Mouse (Mus musculus): ENCODE measurements around the gene Dusp18.
"Not testable (repeated sequence)": the region's sequence is repeated elsewhere in the genome, so short reads cannot be mapped to it uniquely, and the experiment has no call there.

Dusp18 gene

DNA sequence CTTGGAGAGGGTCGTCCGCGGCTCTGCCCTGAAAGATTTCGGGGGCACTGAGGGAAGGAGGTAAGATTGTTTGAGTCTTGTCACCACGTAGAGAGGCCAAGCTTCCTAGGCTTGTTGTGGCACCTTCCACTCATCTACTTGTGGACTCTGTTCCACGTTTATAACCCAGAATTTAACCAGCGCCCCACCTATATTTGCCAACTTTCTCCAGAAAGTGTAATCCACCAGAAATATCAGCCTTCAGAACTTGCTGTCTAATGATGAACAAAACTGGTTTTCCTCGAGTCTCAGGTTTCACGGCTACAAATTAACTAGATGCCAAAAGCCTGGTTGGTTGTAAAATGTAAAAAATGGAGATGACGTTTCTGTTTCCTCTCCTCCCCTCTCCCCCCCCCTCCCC lies 418 bp downstream of the Dusp18 start:
- no peak for DNase-seq

DNA sequence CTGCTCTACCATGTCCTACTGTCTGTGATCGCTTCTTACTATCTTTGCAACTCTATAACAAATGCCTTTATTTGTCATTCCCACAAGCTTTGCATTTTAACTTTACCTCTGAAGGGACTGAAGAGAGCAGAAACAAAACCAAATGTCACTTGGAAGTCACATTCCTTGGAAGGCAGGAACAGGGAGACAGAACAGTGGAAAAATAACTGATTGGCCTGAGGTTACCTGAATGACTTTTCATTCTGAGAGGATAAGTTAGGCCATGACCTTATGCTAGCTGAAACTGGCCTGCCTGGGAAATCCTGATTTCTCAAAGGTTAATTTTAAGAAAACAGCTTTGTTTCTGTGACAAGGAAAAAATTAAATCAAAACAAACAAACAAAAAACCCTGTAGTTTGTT lies 893 bp downstream of the Dusp18 start:
- no peak for DNase-seq

DNA sequence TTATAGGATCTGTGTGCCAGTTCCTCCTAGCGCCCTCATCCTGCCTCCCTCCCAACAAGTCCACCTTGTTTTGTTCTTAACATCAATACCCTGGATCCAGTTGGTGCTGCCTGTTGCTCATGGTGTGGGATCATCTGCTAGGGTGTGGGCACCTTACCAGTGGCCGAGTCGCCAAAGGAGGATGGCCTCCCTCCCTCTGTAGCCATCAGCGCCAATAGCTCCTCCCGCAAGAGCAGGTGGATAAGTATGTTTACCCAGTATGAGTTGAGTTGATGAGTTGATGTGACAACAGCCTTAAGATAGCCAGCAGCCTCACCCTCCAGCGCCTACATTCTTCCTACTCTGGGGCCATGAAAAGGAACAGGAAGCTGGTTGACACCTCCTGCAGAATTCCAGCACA lies 5.3 kb downstream of the Dusp18 start:
- DNase-seq: no peak

DNA sequence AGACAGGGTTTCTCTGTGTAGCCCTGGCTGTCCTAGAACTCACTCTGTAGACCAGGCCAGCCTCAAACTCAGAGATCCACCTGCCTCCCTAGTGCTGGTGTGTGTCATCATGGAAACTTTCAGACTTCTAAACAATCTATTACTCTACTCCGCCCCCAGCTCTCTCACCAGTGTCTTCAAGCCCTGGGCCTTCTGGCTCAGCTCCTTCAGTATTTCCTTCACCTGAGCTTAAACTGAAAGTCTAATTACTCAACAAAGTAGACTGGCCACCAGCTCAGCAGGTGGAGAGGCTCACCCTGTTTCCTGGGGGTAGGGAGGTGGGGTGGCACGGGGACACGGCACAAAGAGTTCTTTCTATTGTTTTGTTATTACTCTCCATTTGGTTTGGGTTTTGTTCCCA lies 7.5 kb downstream of the Dusp18 start:
- DNase-seq: no peak

DNA sequence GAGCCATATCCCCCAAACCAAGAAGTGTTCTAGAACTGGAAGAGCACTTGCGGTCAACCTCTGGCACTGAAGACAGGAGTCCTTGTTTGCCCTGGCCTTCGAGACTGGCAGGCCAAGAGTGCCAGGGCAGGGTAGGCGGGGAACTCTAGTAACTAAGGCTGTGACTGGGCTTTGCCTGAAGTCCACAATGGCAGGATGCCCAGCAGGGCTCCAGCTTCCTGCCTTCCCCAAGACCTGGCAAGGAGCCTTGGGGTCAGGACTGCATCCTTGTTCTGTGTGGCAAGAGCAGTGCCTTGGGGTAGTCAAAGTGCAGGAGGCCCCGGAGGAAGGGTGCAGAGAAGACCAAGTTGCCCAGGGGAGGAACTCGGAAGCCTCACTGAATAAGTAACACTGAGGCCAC lies 8.0 kb downstream of the Dusp18 start:
- DNase-seq: peak; percentile 66

DNA sequence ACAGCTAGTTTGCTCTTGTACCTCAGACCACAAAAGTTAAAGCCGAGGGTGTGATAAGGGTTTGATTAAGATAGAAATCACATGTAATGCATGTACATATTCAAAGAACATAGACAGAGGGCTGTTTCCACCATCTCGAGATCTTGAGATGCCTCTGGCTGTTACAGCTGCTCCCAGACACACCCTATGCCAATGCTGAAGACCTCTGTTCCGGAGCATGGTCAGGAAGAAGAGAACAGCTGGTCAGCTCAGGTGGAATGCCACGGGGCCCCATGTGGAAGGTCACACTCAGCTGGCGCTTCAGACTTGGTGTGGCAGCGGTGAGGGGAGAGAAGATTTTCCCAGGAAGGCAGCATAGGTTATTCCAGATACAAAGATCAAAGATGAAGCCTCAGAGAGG lies 9.6 kb downstream of the Dusp18 start:
- no peak for DNase-seq

DNA sequence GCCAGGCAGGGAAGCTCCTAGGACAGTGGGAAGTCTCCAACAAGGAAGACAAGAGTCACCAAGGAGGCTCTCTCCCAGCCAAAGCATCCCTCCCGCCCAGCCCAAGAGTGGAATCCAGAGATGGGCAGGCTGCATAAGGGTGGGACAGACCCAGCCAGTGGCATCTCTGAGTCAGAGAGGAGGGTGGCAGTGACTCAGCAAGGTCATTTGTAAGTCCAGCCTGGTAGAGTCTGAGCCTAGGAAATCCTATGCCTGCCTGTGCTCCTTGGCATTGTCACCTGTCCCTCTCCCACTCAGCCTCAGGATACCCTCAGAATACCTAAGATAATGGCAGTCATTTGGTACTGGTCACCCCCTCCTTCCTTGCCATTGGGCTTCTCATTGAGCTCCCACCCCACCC lies 10.4 kb downstream of the Dusp18 start:
- no peak for DNase-seq

DNA sequence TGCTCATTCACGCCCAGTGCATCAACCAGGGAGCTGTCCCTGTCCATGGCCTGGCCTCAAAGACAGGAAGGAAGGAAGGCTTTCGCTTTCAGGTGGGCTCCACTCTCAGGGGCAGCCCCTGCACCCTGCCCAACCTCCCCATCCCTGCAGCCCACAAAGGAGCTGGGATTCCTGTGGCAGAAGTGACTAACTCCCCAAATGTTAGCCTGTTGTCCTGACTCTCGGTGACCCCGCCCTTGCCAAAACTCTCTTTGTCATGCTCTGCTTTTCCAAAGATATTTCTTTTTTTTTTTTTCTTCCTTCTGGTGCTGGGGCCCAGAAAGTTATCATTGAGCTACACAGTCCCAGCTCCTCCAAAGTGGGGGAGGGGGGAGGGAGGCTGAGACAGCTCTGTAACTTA lies 14.2 kb downstream of the Dusp18 start:
- DNase-seq: no peak

DNA sequence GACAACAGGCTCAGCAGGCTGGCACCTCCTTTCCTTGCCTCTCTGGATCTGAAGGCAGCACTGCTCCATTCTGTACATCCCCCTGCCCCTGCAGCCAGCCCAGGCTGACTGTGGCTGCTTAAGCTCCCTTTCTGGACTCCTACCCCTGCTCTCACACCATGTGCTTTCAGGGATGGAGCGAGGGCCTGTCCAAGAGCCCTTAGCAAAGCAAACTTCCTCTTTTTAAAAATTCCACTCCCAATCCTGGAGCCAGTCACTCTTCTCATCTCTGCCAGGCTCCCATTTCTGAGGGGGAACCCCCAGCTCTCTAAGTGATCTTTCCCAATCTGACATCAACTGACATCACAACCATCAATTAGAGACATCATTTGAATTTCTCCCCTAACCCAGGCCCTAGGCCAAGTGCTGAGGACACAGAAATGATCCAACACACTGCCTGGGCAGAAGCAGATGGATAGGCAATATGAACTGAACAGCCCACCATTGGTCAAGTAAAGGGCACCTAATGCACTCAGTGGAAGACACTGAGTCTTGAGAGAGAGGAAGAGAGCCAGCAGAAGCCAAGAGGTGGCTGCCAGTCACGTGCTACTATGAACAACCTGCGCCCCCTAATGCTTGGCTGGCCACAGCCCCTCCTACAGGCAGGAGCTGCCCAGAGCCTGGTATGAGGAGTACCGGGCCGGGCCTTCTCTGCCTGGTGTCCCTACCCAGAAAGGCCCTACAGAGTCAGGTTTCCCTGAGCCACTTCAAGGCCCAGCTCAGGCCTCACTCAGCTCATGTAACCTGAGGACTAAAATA lies 15.7 kb downstream of the Dusp18 start:
- peak; percentile 30 for DNase-seq

DNA sequence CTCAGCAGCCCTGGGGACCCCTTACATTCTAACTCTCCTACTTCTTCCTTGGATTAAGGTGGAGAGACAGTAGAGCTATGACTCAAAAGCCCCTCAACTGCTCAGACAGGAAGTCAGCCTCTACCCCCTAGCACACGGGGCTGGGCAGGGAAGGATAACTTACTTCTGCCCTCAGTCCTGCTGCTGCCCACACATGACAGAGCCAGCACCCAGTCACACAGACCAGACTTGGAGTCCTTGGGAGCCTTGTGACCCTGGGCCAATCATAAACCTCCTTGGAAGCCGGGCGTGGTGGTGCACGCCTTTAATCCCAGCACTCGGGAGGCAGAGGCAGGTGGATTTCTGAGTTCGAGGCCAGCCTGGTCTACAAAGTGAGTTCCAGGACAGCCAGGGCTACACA lies 16.4 kb downstream of the Dusp18 start:
- DNase-seq: not testable (repeated sequence)

DNA sequence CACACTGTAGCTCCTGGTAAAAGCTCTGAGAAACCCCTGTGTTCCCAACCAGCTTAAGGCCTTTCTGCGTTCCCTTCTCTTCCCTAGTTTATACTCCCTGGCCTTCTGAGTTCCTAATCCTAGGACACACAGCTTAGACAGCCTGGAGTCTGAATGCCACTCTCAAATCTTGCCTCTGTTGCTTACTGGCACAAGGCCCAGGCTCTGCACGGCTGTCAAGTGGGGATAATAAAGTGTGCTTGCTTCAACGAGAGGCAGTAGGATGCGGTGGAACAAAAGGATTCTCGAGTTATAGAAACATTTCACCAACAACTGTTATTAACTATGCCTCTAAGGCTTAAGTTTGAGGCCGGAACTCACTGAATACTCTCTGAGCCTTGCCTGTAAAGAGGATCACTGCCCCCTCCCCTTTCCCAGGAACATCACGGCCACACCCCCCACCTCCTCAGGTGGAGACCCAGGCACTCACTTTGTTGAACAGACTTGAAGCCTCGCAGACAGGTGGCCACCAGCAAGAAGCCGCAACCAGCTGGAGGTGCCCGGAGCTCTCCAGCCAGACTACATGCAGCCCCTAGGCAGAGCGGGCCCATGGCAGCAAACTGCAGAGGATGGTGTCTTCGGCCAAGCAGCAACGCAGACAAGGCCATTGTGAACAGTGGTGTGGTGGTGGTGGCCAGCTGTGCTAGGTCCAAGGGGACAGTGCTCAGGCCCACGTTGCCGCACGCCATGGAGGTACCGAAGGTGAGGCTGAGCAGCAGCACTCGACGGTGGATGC lies 17.2 kb downstream of the Dusp18 start:
- peak; percentile 53 for DNase-seq

DNA sequence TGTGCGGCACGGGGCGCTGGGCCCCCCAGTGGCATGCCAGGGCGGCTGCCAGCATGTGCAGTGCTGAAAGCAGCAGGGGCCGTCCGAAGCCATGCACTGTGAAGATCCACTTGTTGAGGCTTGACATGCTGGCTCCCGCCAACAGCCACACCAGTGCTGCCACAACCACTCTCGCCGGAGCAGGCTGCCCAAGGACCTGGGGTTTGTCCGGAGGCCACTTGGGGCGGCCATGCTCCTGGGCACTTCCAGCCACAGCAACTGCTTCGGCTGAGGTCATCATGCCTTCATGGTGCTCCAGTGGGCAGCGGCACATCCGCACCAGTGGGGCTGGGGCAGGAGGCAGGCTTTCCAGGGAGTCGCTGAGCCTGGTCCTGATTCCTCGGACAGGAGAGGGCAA lies 17.8 kb downstream of the Dusp18 start:
- DNase-seq: no peak

DNA sequence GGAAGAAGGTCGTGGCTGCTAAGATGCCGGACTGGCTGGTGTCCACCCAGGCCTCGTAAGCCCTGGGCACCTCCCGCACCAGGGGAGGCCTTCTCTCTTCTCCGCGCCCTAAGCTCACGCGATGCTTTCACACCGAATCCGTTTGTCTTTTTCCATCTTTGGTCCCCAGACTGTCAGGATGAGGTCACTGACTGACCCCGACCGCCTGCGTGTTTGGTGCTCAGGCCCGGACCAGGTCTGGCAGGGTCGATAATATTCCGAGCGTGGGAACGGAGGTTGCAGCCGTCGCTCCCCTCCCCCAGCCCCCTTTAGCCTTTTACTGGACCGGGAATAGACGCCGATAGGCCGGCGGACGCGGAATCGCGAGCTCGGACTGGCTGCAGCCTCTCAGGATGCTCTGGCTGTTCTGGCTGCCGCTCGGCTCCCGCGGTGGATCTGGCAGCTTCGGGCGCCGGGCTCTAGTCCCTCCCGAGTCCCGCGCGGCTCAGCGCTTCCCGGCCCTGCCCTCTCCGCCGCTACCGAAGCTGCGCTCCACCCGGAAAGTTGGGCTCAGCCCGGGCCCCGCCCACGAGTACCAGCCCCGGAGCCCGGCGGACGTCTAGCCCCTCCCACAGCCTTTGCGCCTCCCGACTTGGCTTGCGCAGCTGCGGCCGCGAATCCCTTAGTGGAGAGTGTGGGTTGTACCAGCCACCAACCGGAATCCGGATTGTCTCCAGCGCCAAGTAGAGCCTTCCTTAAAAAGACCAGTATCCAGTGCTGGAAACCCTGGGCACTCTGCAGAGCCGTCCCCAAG lies 18.5 kb downstream of the Dusp18 start:
- peak; percentile 97 for DNase-seq

DNA sequence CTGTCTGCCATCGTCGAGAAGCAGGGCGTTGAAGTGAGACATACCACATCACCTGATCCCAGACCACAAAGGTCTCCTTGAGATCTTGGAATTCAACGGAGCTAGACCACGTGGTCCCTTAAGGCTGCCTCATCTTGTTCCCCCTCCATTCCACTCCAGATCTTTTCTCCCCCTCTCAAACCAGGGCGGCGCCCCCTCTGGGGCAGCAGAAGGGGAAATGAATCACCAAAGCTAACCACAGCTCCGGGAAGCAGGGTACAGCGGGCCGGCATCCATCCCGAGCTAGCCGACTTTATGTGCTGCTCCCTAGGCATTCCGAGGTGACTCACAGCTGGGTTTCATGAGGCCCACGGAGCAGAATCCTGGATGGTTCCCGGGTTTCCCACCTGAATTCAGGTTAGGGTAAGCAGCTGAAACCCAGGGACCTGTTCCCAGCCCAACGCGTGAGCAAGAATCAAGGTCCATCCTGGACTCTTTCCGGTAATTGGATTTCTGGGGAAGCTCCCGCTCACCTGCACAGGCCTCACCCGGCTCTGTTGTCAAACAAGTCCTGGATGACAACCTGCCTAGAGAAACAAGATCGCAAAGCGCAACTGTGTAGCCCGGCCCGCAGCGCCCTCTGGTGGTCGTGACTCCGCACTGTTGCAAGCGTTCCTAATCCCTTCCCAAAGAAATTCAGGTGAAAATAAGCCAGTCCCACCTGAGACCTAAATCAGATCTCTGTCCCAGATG lies 19.2 kb downstream of the Dusp18 start, which contains the start of gene Slc35e4:
Slc35e4 (minus strand) TSS at position 556 of the 732 bp plus-strand sequence.
- DNase-seq: peak; percentile 79

DNA sequence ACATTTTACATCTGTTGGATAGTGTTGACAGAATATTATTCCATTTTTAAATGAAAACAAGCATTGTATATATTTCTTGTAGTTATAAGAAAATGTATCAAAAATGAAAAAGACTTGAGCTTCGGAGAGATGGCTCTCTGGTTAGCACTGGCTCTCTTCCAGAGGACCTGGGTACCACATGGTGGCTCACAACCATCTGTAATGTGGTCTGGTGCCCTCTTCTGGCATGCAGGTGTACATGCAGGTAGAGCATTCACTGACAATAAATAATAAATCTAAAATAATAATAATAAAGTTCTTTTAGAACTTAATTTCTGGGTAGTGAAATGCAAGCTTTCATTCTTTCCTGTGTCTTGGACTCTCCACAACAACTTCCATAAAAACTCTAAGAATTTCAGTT lies 23.7 kb downstream of the Dusp18 start:
- DNase-seq: no peak

DNA sequence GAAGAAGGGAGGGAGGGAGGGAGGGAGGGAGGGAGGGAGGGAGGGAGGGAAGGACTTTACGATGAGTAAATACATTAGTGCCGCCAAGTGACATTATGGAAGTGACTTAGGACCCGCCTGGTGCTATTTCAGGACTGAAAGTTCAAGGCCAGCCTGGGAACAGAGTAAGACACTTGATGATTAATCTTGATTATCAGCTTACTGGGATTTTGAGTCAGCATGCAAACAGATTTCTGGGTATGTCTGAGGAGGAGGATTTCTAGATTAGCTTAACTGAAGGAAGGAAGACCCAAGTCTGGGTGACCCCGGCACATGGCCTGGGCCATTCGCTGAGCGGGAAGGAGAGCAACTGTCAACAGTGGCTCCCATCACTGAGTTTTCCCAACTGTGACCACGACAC lies 25.4 kb downstream of the Dusp18 start:
- DNase-seq: no peak

DNA sequence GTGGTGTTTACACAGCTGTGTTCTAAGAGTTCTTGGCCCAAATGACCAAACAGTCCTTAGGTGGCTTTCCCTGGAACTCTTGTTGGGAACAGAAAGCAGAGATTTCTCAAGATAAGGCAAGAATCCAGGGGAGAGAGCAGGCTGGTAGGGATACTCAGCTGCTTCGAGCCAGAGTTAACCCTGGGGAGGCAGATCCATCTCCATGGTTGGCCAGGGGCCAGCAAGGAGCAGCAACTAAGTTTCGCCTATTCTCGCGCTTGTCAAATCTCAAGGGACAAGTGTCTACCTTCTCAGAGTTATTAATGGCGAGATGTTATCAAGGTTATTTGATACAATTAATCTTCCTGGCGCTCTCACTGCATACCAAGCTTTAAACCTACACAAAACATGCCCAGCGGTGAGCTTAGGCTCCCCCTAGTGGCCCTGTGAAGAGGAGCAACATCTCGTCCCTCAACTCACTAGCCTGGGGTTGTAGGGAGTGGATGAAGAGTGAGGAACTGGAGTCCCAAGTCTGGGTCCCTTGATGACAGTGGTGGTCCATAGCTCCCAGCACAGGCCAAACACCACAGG lies 26.3 kb downstream of the Dusp18 start:
- DNase-seq: peak; percentile 66

DNA sequence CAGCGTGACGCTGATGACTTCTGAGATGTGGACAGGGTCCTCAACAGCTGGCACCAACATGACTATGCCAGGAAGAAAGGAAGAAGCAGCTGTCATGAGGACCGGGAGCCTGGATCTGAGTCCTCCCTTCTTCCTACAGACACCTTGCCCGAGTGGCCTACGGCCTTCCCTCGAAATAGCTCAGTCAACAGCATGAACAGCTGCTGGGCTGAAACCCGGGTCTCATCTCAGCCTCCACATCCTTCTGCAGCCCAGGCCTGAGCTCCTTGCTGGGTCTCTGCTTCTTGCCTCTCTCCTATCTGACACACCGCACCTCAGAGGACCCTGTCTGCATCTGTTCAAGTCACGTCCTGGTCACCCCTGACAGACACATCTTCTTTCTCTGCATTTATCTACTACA lies 27.1 kb downstream of the Dusp18 start:
- no peak for DNase-seq

DNA sequence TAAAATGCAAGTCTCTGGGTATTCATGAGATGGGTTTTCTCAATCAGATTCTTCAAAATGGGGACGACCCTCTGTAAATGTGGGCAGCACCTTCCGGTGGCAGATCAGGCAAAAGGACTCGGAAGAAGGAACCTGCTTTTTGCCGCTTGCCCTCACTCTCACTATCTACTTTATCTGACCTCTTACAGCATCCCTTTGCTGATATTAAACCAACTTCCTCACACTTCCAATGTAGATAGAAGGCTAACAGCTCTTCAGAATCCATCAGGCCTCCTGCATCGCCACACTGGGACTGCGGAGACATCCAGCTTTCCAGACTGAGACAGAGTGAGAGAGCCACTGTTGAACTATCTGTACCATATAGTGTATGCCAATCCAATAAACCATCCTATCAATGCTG lies 27.7 kb downstream of the Dusp18 start:
- DNase-seq: no peak

DNA sequence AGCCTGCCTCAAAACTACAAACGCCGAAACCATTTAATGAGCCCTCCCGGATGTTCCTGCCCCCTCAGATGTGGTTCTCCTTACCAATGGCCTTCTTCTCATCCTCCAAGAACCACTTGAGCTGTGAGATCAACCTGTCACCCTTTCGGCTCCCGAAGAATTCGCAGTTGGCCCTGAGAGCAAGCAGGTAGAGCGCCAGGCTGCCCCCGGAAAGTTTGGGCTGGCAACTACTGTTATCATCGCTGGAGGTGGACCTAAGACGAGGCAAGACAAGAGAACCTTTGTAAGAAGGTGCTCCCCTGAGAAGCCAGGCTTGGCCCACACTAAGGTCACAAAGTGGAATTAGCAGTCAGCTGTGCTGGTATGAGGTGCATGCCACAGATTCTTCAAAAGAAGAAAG lies 30.9 kb downstream of the Dusp18 start:
- no peak for DNase-seq

DNA sequence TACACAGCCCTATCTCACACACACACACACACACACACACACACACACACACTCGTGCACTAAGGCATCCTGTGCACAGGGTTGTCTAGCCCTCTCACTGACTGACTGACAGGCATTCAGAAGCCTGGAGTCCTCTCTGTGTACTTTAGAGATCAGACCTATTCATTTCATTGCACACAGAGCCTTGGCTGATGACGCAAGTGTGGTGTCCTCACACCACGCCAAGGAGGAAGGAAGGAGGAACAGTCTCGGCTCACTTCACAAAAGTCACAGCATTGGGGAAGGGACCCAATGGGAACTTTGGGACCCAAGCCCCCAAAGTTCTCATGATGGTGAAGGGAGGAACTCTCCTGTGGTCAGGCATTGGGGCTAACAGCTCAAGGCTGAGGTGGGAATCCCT lies 35.0 kb downstream of the Dusp18 start:
- no peak for DNase-seq

DNA sequence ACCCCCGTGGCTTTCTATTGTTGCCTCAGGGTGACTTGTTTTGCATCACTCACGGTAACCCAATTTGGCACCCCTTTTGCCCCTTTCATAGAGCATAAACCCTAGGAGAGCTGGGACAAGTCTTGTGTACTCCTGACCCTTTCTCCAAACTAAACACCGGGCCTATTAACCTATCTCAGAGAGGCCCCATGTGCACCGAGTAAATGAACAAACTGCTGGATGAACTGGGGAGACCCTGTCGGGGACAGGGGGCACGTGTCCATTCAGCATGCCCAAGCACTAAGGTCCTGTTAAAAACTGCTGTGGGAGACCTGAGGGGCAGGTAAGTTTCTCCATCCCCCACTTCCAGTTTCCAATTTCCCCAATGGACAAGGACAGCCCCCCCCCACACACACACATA lies 35.9 kb downstream of the Dusp18 start:
- no peak for DNase-seq
